Mouse (Mus musculus): Measurements from ENCODE around the gene Ccdc30. TPM values are rescaled to one million over a fixed set of nuclear protein-coding genes. Genes with fewer than 3 reads are reported as not detected.

The Ccdc30 gene
- total RNA-seq, 4 experiments from 2014 or later, result 0.29 TPM; not detected in 3

- no peak for DNase-seq (ENCODE audit: low spot score in 2 of 2)
Measured at GRCm38 (mm10) chr4:119417894-119418293, 2.6 kb upstream of the Ccdc30 start.

GRCm38 (mm10) chr4:119417270-119417669 lies 1.9 kb upstream of the Ccdc30 start:
- DNase-seq (ENCODE audit: low spot score in 2 of 2), result no peak

GRCm38 (mm10) chr4:119412791-119413190 lies 2.5 kb downstream of the Ccdc30 start:
- DNase-seq (ENCODE audit: low spot score in 2 of 2), result no peak

GRCm38 (mm10) chr4:119411877-119412650 lies 3.3 kb downstream of the Ccdc30 start:
- DNase-seq (ENCODE audit: low spot score in 2 of 2), result no peak

- no peak for DNase-seq (ENCODE audit: low spot score in 2 of 2)
Measured at GRCm38 (mm10) chr4:119403431-119403830, 11.9 kb downstream of the Ccdc30 start.

GRCm38 (mm10) chr4:119400896-119401295 lies 14.4 kb downstream of the Ccdc30 start:
- no peak for DNase-seq (ENCODE audit: low spot score in 2 of 2)

- no peak for DNase-seq (ENCODE audit: low spot score in 2 of 2)
Measured at GRCm38 (mm10) chr4:119398751-119399150, 16.6 kb downstream of the Ccdc30 start.

- DNase-seq (ENCODE audit: low spot score in 2 of 2), result no peak
Measured at GRCm38 (mm10) chr4:119390369-119390768, 25.0 kb downstream of the Ccdc30 start.

GRCm38 (mm10) chr4:119389184-119389583 lies 26.1 kb downstream of the Ccdc30 start:
- DNase-seq (ENCODE audit: low spot score in 2 of 2), result no peak

- no peak for DNase-seq (ENCODE audit: low spot score in 2 of 2)
Measured at GRCm38 (mm10) chr4:119381471-119382190, 33.7 kb downstream of the Ccdc30 start.

GRCm38 (mm10) chr4:119369460-119369859 lies 45.9 kb downstream of the Ccdc30 start:
- no peak for DNase-seq (ENCODE audit: low spot score in 2 of 2)

- DNase-seq (ENCODE audit: low spot score in 2 of 2), result no peak
Measured at GRCm38 (mm10) chr4:119366758-119367526, 48.4 kb downstream of the Ccdc30 start.

GRCm38 (mm10) chr4:119362231-119362630 lies 53.1 kb downstream of the Ccdc30 start:
- DNase-seq (ENCODE audit: low spot score in 2 of 2), result no peak

- no peak for DNase-seq (ENCODE audit: low spot score in 2 of 2)
Measured at GRCm38 (mm10) chr4:119359196-119359971, 55.9 kb downstream of the Ccdc30 start.

- no peak for DNase-seq (ENCODE audit: low spot score in 2 of 2)
Measured at GRCm38 (mm10) chr4:119345508-119345907, 69.8 kb downstream of the Ccdc30 start.

- DNase-seq (ENCODE audit: low spot score in 2 of 2), result no peak
Measured at GRCm38 (mm10) chr4:119338861-119339361, 76.4 kb downstream of the Ccdc30 start.

- DNase-seq (ENCODE audit: low spot score in 2 of 2), result no peak
Measured at GRCm38 (mm10) chr4:119338422-119338821, 76.9 kb downstream of the Ccdc30 start.

GRCm38 (mm10) chr4:119333487-119333886 lies 81.8 kb downstream of the Ccdc30 start:
- no peak for DNase-seq (ENCODE audit: low spot score in 2 of 2)

GRCm38 (mm10) chr4:119320896-119321550 lies 94.3 kb downstream of the Ccdc30 start:
- no peak for DNase-seq (ENCODE audit: low spot score in 2 of 2)

- DNase-seq (ENCODE audit: low spot score in 2 of 2), result peak; percentile 88 to 93
Measured at GRCm38 (mm10) chr4:119320131-119320830, 95.0 kb downstream of the Ccdc30 start, which contains the start of gene Ppih. TSS of gene Ppih (minus strand) at chr4:119320546.
